Mouse (Mus musculus) hindbrain, embryonic 16.5 days (tissue): ENCODE measurements around the gene St6galnac6. TPM values are rescaled to one million over a fixed set of nuclear protein-coding genes. Genes with fewer than 3 reads are reported as not detected.

Experiments used
- ATAC-seq: fragments of 200-750 bp; cut with Nextera tagmentation; 2 replicates; pipeline ENCODE4 v1.8.0; 2017; ENCODE audit warnings: moderate TSS enrichment, moderate library complexity
- H3K27ac ChIP-seq: fragments of 300-500 bp; sonication (generic); 2 replicates; pipeline ENCODE4 v1.5.1; 2014; ENCODE audit warnings: low read depth, mild to moderate bottlenecking, control low read depth, low read length, moderate library complexity
- H3K27me3 ChIP-seq: fragments of 300-500 bp; sonication (generic); replicated peaks from 2 replicates; pipeline ENCODE4 v1.6.1; 2014; ENCODE audit warnings: low read length; ENCODE audit not compliant: control insufficient read depth, insufficient read depth
- H3K36me3 ChIP-seq: fragments of 300-500 bp; sonication (generic); 2 replicates; pipeline ENCODE4 v1.6.1; 2014; ENCODE audit warnings: mild to moderate bottlenecking, low read length, moderate library complexity, mixed read lengths; ENCODE audit not compliant: control insufficient read depth, insufficient read depth
- H3K4me1 ChIP-seq: fragments of 300-500 bp; sonication (generic); 2 replicates; pipeline ENCODE4 v1.6.1; 2014; ENCODE audit warnings: low read depth, low read length; ENCODE audit not compliant: control insufficient read depth, insufficient read depth
- H3K4me2 ChIP-seq: fragments of 300-500 bp; sonication (generic); 2 replicates; pipeline ENCODE4 v1.6.1; 2014; ENCODE audit warnings: mild to moderate bottlenecking, low read length, control low read depth, moderate library complexity
- H3K4me3 ChIP-seq: fragments of 300-500 bp; sonication (generic); 2 replicates; pipeline ENCODE4 v1.5.1; 2014; ENCODE audit warnings: mild to moderate bottlenecking, low read length, control low read depth, moderate library complexity
- H3K9ac ChIP-seq: fragments of 300-500 bp; sonication (generic); 2 replicates; pipeline ENCODE4 v1.6.1; 2014; ENCODE audit warnings: low read depth, mild to moderate bottlenecking, control low read depth, low read length, moderate library complexity
- H3K9me3 ChIP-seq: fragments of 300-500 bp; sonication (generic); 2 replicates; pipeline ENCODE4 v1.6.1; 2014; ENCODE audit warnings: mild to moderate bottlenecking, low read length, moderate library complexity; ENCODE audit not compliant: control insufficient read depth
- WGBS: fragments of 180-500 bp; shearing (Covaris S2); extraction: QIAGEN DNeasy Blood & Tissue Kit; methylation state at CpG from one replicate; pipeline ENCODE4 v1.1.7; 2014; 5-methylcytosine and 5-hydroxymethylcytosine counted together
- microRNA counts: library from miRNA; unstranded; fragments of <30 nt; microRNA quantifications from one replicate; lab custom pipeline; 2016
- microRNA-seq: library from miRNA; unstranded; fragments of <30 nt; microRNA quantifications from one replicate; pipeline ENCODE4, GENCODE M21; 2017
- polyA plus RNA-seq: library from polyadenylated mRNA; unstranded; fragments of >200 nt; fragmentation: Nextera tagmentation; extraction: Ambion mirVana; gene quantifications from 2 replicates; pipeline ENCODE4 v1.2.1, GENCODE M21; 2015

The St6galnac6 gene
- polyA plus RNA-seq, 1 experiment from 2014 or later, result 35.4 TPM

DNA sequence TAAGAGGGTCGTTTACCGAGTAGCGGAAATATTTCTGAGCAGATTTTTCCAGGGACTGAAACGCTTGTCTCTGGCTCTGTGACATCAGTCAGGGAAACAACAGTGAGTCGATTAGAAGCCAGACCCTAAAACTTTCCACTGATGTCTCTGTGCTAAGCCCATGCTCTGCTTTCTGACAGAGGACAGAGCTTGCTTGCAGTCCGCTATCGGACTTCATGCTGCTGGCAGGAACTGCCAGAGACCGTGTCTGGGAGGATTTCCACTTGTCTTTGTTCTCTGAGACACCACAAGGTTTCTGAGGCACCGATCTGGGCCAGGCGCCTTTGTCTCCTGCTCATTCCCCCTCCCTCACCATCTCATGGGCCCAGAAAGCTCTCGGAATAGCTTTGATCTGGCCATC is 68.3 kb downstream of the St6galnac6 start:
- no peaks in the 10 kb centered on the region for H3K36me3 ChIP-seq
- no peak overlapping the region for H3K4me3 ChIP-seq
- H3K27me3 ChIP-seq, result no peaks in the 10 kb centered on the region
- no peaks in the 10 kb centered on the region; the same call in 1 of the 2 replicates for H3K4me1 ChIP-seq
- no peaks in the 10 kb centered on the region for H3K9me3 ChIP-seq
- no peak overlapping the region for H3K9ac ChIP-seq
- H3K27ac ChIP-seq, result no peak overlapping the region
- 0 out of 2 replicates have a peak, but pooled peaks have one; percentile 24 for ATAC-seq
- WGBS, result 29% methylated on average over 11 of the region's 11 CpGs
- H3K4me2 ChIP-seq, result no peak overlapping the region; the same call in 1 of the 2 replicates

DNA sequence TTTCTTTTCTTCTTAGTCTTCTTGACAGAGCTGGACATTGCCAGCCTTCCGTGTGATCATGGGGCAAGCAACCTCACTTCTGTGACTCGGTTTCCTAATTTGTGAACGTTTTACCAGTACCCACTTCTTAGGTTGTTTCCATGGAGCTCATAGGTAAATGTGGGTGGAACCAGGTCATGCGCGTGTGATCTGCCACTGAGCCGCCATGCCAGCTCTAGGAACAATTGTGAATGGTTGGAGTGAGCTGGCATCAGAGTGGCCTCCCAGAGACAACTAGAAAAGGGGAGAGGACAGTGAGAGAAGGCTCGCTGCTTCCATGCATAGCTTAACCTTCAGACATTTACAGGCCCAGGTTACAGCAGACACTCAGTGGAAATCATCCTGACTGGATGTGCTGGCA is 68.7 kb downstream of the St6galnac6 start:
- no peak for ATAC-seq
- Histone ChIP-seq H3K9ac (no peak overlapping the region), H3K9me3 (no peaks in the 10 kb centered on the region), H3K4me3 (no peak overlapping the region), H3K27me3 (no peaks in the 10 kb centered on the region), H3K4me1 (no peaks in the 10 kb centered on the region; the same call in 1 of the 2 replicates), H3K27ac (no peak overlapping the region), H3K4me2 (no peak overlapping the region), H3K36me3 (no peaks in the 10 kb centered on the region)
- WGBS, result 66% methylated on average over 7 of the region's 7 CpGs

DNA sequence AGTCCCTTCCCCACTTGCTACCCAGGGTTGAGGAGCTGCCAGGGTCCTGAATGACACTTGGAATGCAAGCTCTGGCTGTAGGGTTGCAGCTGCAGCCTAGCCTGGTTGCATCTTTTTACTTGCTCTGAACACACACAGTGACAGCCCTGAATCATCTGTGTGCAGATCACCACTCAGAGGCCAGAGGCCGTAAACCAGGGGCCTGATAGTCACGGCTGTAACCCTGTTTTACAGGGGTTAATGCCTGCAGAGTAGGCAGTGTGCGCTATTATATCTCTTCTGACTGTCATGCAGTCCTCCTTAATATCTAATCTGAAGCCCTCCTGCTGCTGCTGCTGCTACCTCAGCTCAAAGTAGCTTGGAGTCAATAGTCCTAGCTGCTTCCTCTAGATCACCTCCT is 70.4 kb downstream of the St6galnac6 start:
- Histone ChIP-seq H3K4me2 (no peak overlapping the region), H3K36me3 (no peaks in the 10 kb centered on the region), H3K4me3 (no peak overlapping the region), H3K9me3 (no peaks in the 10 kb centered on the region), H3K27me3 (no peaks in the 10 kb centered on the region), H3K27ac (no peak overlapping the region), H3K4me1 (no peaks in the 10 kb centered on the region; the same call in 1 of the 2 replicates), H3K9ac (no peak overlapping the region)
- WGBS, result 82% methylated on average over 3 of the region's 3 CpGs
- no peak for ATAC-seq

MicroRNAs within 50 kb of the gene (microRNA counts, 519-probe panel; counts per million panel counts)
- not detected for microRNA mmu-miR-1954 (lab: Ali Mortazavi, UCI)

Small RNAs within 50 kb of the gene (microRNA-seq; reads per million reads assigned to microRNA genes)
- not detected for gene Mir1954

Other genes with a start within 250 kb of the St6galnac6 start
- 41.1 and 57.5 TPM in 2 replicates for gene Ciz1, start 247.4 kb upstream of the St6galnac6 start, polyA plus RNA-seq
- 71.2 and 79.0 TPM in 2 replicates for gene Dnm1, start 246.4 kb upstream of the St6galnac6 start, polyA plus RNA-seq
- gene 1110008P14Rik, start 217.8 kb upstream of the St6galnac6 start, polyA plus RNA-seq, result 161 and 196 TPM in 2 replicates
- 0.76 and 0.93 TPM in 2 replicates for gene Lcn2, start 211.5 kb upstream of the St6galnac6 start, polyA plus RNA-seq
- 56.4 and 59.8 TPM in 2 replicates for gene Ptges2, start 203.8 kb upstream of the St6galnac6 start, polyA plus RNA-seq
- gene Naif1, start 149.3 kb upstream of the St6galnac6 start, polyA plus RNA-seq, result 5.1 and 5.2 TPM in 2 replicates
- 55.0 and 60.6 TPM in 2 replicates for gene Slc25a25, start 148.3 kb upstream of the St6galnac6 start, polyA plus RNA-seq
- 7.3 and 7.9 TPM in 2 replicates for gene Fam102a, start 64.4 kb upstream of the St6galnac6 start, polyA plus RNA-seq
- 142 and 150 TPM in 2 replicates for gene Dpm2, start 28.9 kb upstream of the St6galnac6 start, polyA plus RNA-seq
- 16.9 and 20.4 TPM in 2 replicates for gene Pip5kl1, start 24.9 kb upstream of the St6galnac6 start, polyA plus RNA-seq
- gene 9430097D07Rik, start 24.0 kb upstream of the St6galnac6 start, polyA plus RNA-seq, result 0.72 and 1.6 TPM in 2 replicates
- 49.6 and 54.3 TPM in 2 replicates for gene St6galnac4, start 12.6 kb upstream of the St6galnac6 start, polyA plus RNA-seq
- gene Ak1, start 22.0 kb downstream of the St6galnac6 start, polyA plus RNA-seq, result 111 and 117 TPM in 2 replicates
- 34.2 and 39.5 TPM in 2 replicates for gene Eng, start 46.9 kb downstream of the St6galnac6 start, polyA plus RNA-seq
- 20.2 and 20.9 TPM in 2 replicates for gene Fpgs, start 104.4 kb downstream of the St6galnac6 start, polyA plus RNA-seq
- 63.6 and 69.4 TPM in 2 replicates for gene Cdk9, start 113.4 kb downstream of the St6galnac6 start, polyA plus RNA-seq
- gene Sh2d3c, start 121.3 kb downstream of the St6galnac6 start, polyA plus RNA-seq, result 58.5 and 58.6 TPM in 2 replicates
- 2.6 and 3.4 TPM in 2 replicates for gene 6330409D20Rik, start 141.3 kb downstream of the St6galnac6 start, polyA plus RNA-seq
- 50.8 and 56.9 TPM in 2 replicates for gene Tor2a, start 157.5 kb downstream of the St6galnac6 start, polyA plus RNA-seq
- 0.53 and 0.60 TPM in 2 replicates for gene Ttc16, start 175.9 kb downstream of the St6galnac6 start, polyA plus RNA-seq
- 6.5 and 6.8 TPM in 2 replicates for gene Ptrh1, start 176.1 kb downstream of the St6galnac6 start, polyA plus RNA-seq
- 0.75 and 1.1 TPM in 2 replicates for gene Cfap157, start 184.7 kb downstream of the St6galnac6 start, polyA plus RNA-seq
- gene Stxbp1, start 247.5 kb downstream of the St6galnac6 start, polyA plus RNA-seq, result 357 and 362 TPM in 2 replicates